Comparison of ENCODE assay signal across 10 mouse cellular contexts in the genomic region with DNA sequence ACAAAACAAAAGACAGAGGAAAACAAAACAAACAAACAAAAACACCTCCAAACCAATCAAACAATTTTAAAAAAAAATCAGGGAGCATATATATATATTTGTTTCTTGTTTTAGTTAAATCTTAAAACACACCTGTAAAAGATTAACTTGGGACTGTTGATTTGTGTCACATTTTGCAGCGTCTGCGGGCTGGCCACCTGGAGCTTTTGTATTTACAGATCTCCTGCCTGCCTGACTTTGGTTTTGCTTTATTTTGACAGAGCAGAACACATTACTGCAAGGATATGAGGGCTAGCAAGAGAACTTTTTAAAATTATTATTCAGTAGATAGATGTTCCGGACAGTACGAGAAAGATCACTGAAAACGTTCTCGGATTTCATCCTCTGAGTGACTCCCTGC. TPM values are rescaled to one million over a fixed set of nuclear protein-coding genes. Genes with fewer than 3 reads are reported as not detected.
DNase-seq lines count a peak whose midpoint lies in the region; ATAC-seq and TF ChIP-seq lines count a peak whose summit lies in the region.
"Had no signal": no experiment of that assay in that cellular context is flagged by ENCODE, and none has a peak within 500 bp of the region (broad histone marks: within the 10 kb centered on the region; RNA-seq: fewer than 3 reads in every experiment).

No protein-coding gene starts in this region.

- TF ChIP-seq POLR2A in heart, adult 2 months (IDR thresholded peaks at IDR 0.05; ENCODE audit: insufficient read depth, low read depth, low read length): no peak

- 68% methylated on average over 6 of the region's 6 CpGs for WGBS in heart, adult 2 months
- WGBS in lung, embryonic 16.5 days: 19% methylated on average over 6 of the region's 6 CpGs
- WGBS in kidney, postnatal 0 days: 33% methylated on average over 6 of the region's 6 CpGs
- 62% methylated on average over 6 of the region's 6 CpGs for WGBS in liver, postnatal 0 days (ENCODE audit: insufficient replicate concordance)

- intact Hi-C loops in heart, adult 2 months (cut with DNase I): no loop called here

- ATAC-seq in lung, embryonic 16.5 days (ENCODE audit: low read depth): no peak
- no peak for ATAC-seq in kidney, postnatal 0 days (replicated peaks; ENCODE audit: low FRiP score, low read depth)
- ATAC-seq in liver, postnatal 0 days: peak; percentile 56
- no peak for ATAC-seq in frontal cortex, adult (ENCODE audit: low TSS enrichment)

- TF ChIP-seq CTCF in heart, adult 2 months (IDR thresholded peaks at IDR 0.05): no peak
- TF ChIP-seq CTCF in kidney, postnatal 0 days (IDR thresholded peaks at IDR 0.05; ENCODE audit: low read depth): no peak
- TF ChIP-seq CTCF in liver, postnatal 0 days (IDR thresholded peaks at IDR 0.05; ENCODE audit: low read depth): no peak

- H3K4me2 ChIP-seq in lung, embryonic 16.5 days (ENCODE audit: low read depth, low read length): peak overlapping the region; percentile 10; the same call in 1 of the 2 replicates
- no peak overlapping the region for H3K4me2 ChIP-seq in kidney, postnatal 0 days (ENCODE audit: low read length)
- H3K4me2 ChIP-seq in liver, postnatal 0 days (ENCODE audit: low read depth, low read length): peak overlapping the region; percentile 42; the same call in 1 of the 2 replicates

- no peaks in the 10 kb centered on the region for H3K9me3 ChIP-seq in lung, embryonic 16.5 days (ENCODE audit: control insufficient read depth, low read length)
- H3K9me3 ChIP-seq in kidney, postnatal 0 days (replicated peaks; ENCODE audit: low read length): no peaks in the 10 kb centered on the region
- no peaks in the 10 kb centered on the region for H3K9me3 ChIP-seq in liver, postnatal 0 days (ENCODE audit: low read length)

- no peak overlapping the region for H3K4me3 ChIP-seq in heart, adult 2 months
- H3K4me3 ChIP-seq in lung, embryonic 16.5 days (ENCODE audit: low read length): no peak overlapping the region
- H3K4me3 ChIP-seq in kidney, postnatal 0 days (replicated peaks; ENCODE audit: low read depth, low read length): no peak overlapping the region
- H3K4me3 ChIP-seq in liver, postnatal 0 days (ENCODE audit: low read depth, low read length): no peak overlapping the region

- peaks cover 3% of the 10 kb centered on the region for H3K4me1 ChIP-seq in heart, adult 2 months (ENCODE audit: control insufficient read depth, insufficient read depth, low read length)
- H3K4me1 ChIP-seq in lung, embryonic 16.5 days (replicated peaks; ENCODE audit: control insufficient read depth, insufficient read depth, low read length): peaks cover 60% of the 10 kb centered on the region
- H3K4me1 ChIP-seq in kidney, postnatal 0 days (replicated peaks; ENCODE audit: insufficient read depth, low read length): peaks cover 28% of the 10 kb centered on the region
- H3K4me1 ChIP-seq in liver, postnatal 0 days (ENCODE audit: insufficient read depth): peaks cover 32% of the 10 kb centered on the region

- H3K36me3 ChIP-seq in heart, adult 2 months (ENCODE audit: control insufficient read depth, insufficient read depth, low read length): peaks cover 5% of the 10 kb centered on the region; the same call in 1 of the 2 replicates
- no peaks in the 10 kb centered on the region for H3K36me3 ChIP-seq in lung, embryonic 16.5 days (ENCODE audit: control insufficient read depth, insufficient read depth, low read length)
- H3K36me3 ChIP-seq in kidney, postnatal 0 days (ENCODE audit: insufficient read depth, low read length): no peaks in the 10 kb centered on the region
- no peaks in the 10 kb centered on the region for H3K36me3 ChIP-seq in liver, postnatal 0 days (replicated peaks; ENCODE audit: insufficient read depth, low read length)

- peak overlapping the region; percentile 58 for H3K27ac ChIP-seq in heart, adult 2 months
- peak overlapping the region; percentile 93 for H3K27ac ChIP-seq in lung, embryonic 16.5 days (ENCODE audit: low read length)
- peak overlapping the region; percentile 52 for H3K27ac ChIP-seq in kidney, postnatal 0 days
- H3K27ac ChIP-seq in liver, postnatal 0 days (ENCODE audit: low read depth): peak overlapping the region; percentile 86

- no peaks in the 10 kb centered on the region for H3K79me2 ChIP-seq in heart, adult 2 months (replicated peaks; ENCODE audit: control insufficient read depth, insufficient read depth, low read length)

- no peak for DNase-seq in heart, adult 2 months
- no peak for DNase-seq in heart, adult 9 months (ENCODE audit: low spot score in 2 of 2)
- DNase-seq in lung, postnatal 36 days: no peak
- no peak for DNase-seq in kidney, postnatal 0 days (ENCODE audit: low spot score)
- DNase-seq in liver, postnatal 0 days: no peak
- DNase-seq in spleen, adult 12 weeks (ENCODE audit: low spot score): no peak
- DNase-seq: gastrocnemius, postnatal 14 days; retina, postnatal 1 day had no signal

- H3K27me3 ChIP-seq in heart, adult 2 months (ENCODE audit: control insufficient read depth, insufficient read depth, low read length): no peaks in the 10 kb centered on the region
- no peaks in the 10 kb centered on the region for H3K27me3 ChIP-seq in lung, embryonic 16.5 days (ENCODE audit: control insufficient read depth, insufficient read depth, low read depth, low read length)
- H3K27me3 ChIP-seq in kidney, postnatal 0 days (ENCODE audit: insufficient read depth, low read length): no peaks in the 10 kb centered on the region
- 0 out of 2 replicates have a peak, but pooled peaks cover 3% of the 10 kb centered on the region for H3K27me3 ChIP-seq in liver, postnatal 0 days (ENCODE audit: insufficient read depth, low read length)

- TF ChIP-seq EP300 in heart, adult 2 months (IDR thresholded peaks at IDR 0.05; ENCODE audit: insufficient read depth, low read depth, low read length): no peak
- no peak for TF ChIP-seq EP300 in liver, postnatal 0 days (IDR thresholded peaks at IDR 0.05; ENCODE audit: low read depth)

- no peak overlapping the region for H3K9ac ChIP-seq in heart, adult 2 months (ENCODE audit: low read depth, low read length)
- peak overlapping the region; percentile 38 for H3K9ac ChIP-seq in lung, embryonic 16.5 days (ENCODE audit: low read length)
- no peak overlapping the region for H3K9ac ChIP-seq in kidney, postnatal 0 days (ENCODE audit: low read depth, low read length)
- H3K9ac ChIP-seq in liver, postnatal 0 days (replicated peaks): no peak overlapping the region

RNA-seq across cellular contexts. Expression of gene Fignl1, which starts 22.8 kb away (rescaled TPM):
- total RNA-seq in heart, adult 2 months (2021): under 1 TPM; 0.21 to 0.30 TPM
- 0.15 and 1.2 TPM in 2 replicates for polyA plus RNA-seq in heart, adult 2 months (2012; rRNA removed)
- polyA plus RNA-seq in lung, embryonic 16.5 days (2015; fragmentation: Nextera tagmentation; extraction: Ambion mirVana): 76.6 and 79.4 TPM in 2 replicates
- 27.8 and 31.8 TPM in 2 replicates for polyA plus RNA-seq in kidney, postnatal 0 days (2015; fragmentation: Nextera tagmentation; extraction: Ambion mirVana)
- 26.1 and 31.2 TPM in 2 replicates for polyA plus RNA-seq in liver, postnatal 0 days (2015; fragmentation: Nextera tagmentation; extraction: Ambion mirVana)

Comparison
In these comparisons a context has a peak if more than half of its experiments do, and no peak if none do; other contexts are left out.
1. RNA of gene Fignl1, which starts 22.8 kb away (polyA plus RNA-seq): 76.6 to 79.4 TPM in lung, embryonic 16.5 days, 26.1 to 31.2 TPM in liver, postnatal 0 days and 27.8 to 31.8 TPM in kidney, postnatal 0 days; 0.15 to 1.2 TPM in heart, adult 2 months; every median in the first group is over 10 times any median in the second.
2. Peak in every context shown above with its lines, with median percentiles within 50 percentile points of each other: H3K27ac ChIP-seq.